Mouse (Mus musculus) spleen, adult 2 months (tissue): Measurements from ENCODE around the gene Atp2a3. TPM values are rescaled to one million over a fixed set of nuclear protein-coding genes. Genes with fewer than 3 reads are reported as not detected.

Experiments used
- DNase-seq, 2 experiments: peaks; one replicate each; pipeline versions ENCODE4 v3.0.0 to v3.0.0-alpha.2; 2012 to 2021; ENCODE audit warnings: low spot score in 2 of 2, low read depth in 1 of 2
- H3K27ac ChIP-seq: fragments of 200-500 bp; 2 replicates; pipeline ENCODE4 v1.5.1; 2012; ENCODE audit warnings: low read length, inconsistent platforms; ENCODE audit not compliant: insufficient read depth
- H3K27me3 ChIP-seq: fragments of 200-500 bp; 2 replicates; pipeline ENCODE4 v1.6.1; 2012; ENCODE audit warnings: mild to moderate bottlenecking, moderate library complexity, low read length, inconsistent platforms; ENCODE audit not compliant: control insufficient read depth, insufficient read depth
- H3K36me3 ChIP-seq: fragments of 200-500 bp; 2 replicates; pipeline ENCODE4 v1.6.1; 2012; ENCODE audit warnings: mild to moderate bottlenecking, low read length, inconsistent platforms; ENCODE audit not compliant: control insufficient read depth, insufficient read depth
- H3K4me1 ChIP-seq: fragments of 200-500 bp; 2 replicates; pipeline ENCODE4 v1.6.1; 2011; ENCODE audit warnings: inconsistent platforms; ENCODE audit not compliant: control insufficient read depth, insufficient read depth, insufficient read length
- H3K4me3 ChIP-seq: fragments of 200-500 bp; 2 replicates; pipeline ENCODE4 v1.5.1; 2011; ENCODE audit warnings: mild to moderate bottlenecking, inconsistent platforms; ENCODE audit not compliant: insufficient read depth, insufficient read length; ENCODE audit errors: extremely low read depth
- CTCF ChIP-seq: fragments of 200-500 bp; IDR thresholded peaks from 2 replicates; pipeline ENCODE4 v1.5.1; 2011; ENCODE audit warnings: mild to moderate bottlenecking, inconsistent platforms; ENCODE audit not compliant: insufficient read depth, insufficient read length, insufficient replicate concordance; ENCODE audit errors: extremely low read depth
- POLR2A ChIP-seq: fragments of 200-500 bp; IDR thresholded peaks from 2 replicates; pipeline ENCODE4 v1.6.1; 2011; ENCODE audit warnings: low read depth, low read length, inconsistent platforms
- WGBS: fragments of 180-500 bp; shearing (Covaris S2); methylation state at CpG from one replicate; pipeline ENCODE4 v1.1.7; 2018; 5-methylcytosine and 5-hydroxymethylcytosine counted together
- polyA plus RNA-seq: library from polyadenylated mRNA; depleted of rRNA; stranded (reverse); fragments of >200 nt; gene quantifications from 2 replicates; pipeline ENCODE4 v1.2.3, GENCODE M21; 2012

Gene Atp2a3
- polyA plus RNA-seq, 1 experiment, result 293 TPM

- 91% methylated on average over 9 of the region's 9 CpGs for WGBS
- Histone ChIP-seq H3K27ac (no peak overlapping the region), H3K4me1 (peaks cover 34% of the 10 kb centered on the region), H3K4me3 (no peak overlapping the region), H3K36me3 (no peaks in the 10 kb centered on the region), H3K27me3 (no peaks in the 10 kb centered on the region; the same call in 1 of the 2 replicates)
- no peak for TF ChIP-seq POLR2A
- no peak for TF ChIP-seq CTCF
- DNase-seq, result no peak
These were observed 62.1 kb downstream of the Atp2a3 start for GRCm38 (mm10) chr11:73023099-73023498.

GRCm38 (mm10) chr11:73023827-73024226, 62.9 kb downstream of the Atp2a3 start:
- no peaks in the 10 kb centered on the region; the same call in 1 of the 2 replicates for H3K27me3 ChIP-seq
- no peaks in the 10 kb centered on the region for H3K36me3 ChIP-seq
- H3K4me1 ChIP-seq, result peaks cover 28% of the 10 kb centered on the region
- 0 out of 2 replicates have a peak overlapping the region, but pooled peaks have one; percentile 4 for H3K27ac ChIP-seq
- TF ChIP-seq CTCF (no peak), POLR2A (no peak)
- whole genome bisulfite sequencing, result 55% methylated on average over 4 of the region's 4 CpGs
- H3K4me3 ChIP-seq, result no peak overlapping the region
- no peak for DNase-seq

GRCm38 (mm10) chr11:73024236-73024904, 63.4 kb downstream of the Atp2a3 start:
- Histone ChIP-seq H3K4me3 (no peak overlapping the region), H3K4me1 (peaks cover 28% of the 10 kb centered on the region), H3K36me3 (no peaks in the 10 kb centered on the region), H3K27me3 (no peaks in the 10 kb centered on the region; the same call in 1 of the 2 replicates), H3K27ac (0 out of 2 replicates have a peak overlapping the region, but pooled peaks have one; percentile 4)
- TF ChIP-seq POLR2A, result no peak
- no peak for TF ChIP-seq CTCF
- peak; percentile 68 to 74 for DNase-seq
- 11% methylated on average over 7 of the region's 7 CpGs for WGBS

DNA sequence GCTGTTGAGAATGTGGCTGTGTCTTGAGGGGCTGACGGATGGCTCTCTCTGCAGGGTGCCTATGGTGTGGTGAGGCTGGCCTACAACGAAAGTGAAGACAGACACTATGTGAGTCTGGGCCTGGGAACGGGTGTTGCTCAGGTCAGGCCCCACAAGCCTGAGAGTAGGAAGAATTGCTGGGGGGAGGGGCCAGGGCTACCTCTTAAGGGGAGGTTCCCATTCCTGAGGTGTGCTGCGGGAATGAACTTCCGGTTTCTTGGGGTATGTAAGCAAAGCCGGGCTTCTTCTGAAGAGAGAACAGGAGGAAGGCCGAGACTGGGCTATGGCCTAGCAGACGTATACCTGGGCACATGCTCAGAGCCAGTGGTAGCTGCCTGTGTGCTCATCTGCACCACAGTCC, 66.0 kb downstream of the Atp2a3 start:
- no peak for DNase-seq
- TF ChIP-seq POLR2A (no peak), CTCF (no peak)
- Histone ChIP-seq H3K4me3 (no peak overlapping the region), H3K27me3 (no peaks in the 10 kb centered on the region), H3K4me1 (peaks cover 24% of the 10 kb centered on the region), H3K27ac (no peak overlapping the region), H3K36me3 (no peaks in the 10 kb centered on the region)
- WGBS, result 76% methylated on average over 8 of the region's 8 CpGs

- peak; percentile 63 to 78 for DNase-seq
- Histone ChIP-seq H3K36me3 (no peaks in the 10 kb centered on the region), H3K4me3 (peak overlapping the region; percentile 36; the same call in 1 of the 2 replicates), H3K27me3 (no peaks in the 10 kb centered on the region), H3K4me1 (no peaks in the 10 kb centered on the region), H3K27ac (no peak overlapping the region)
- no peak; the same call in 1 of the 2 replicates for TF ChIP-seq CTCF
- WGBS, result 37% methylated on average over 20 of the region's 20 CpGs
These were observed 70.0 kb downstream of the Atp2a3 start for GRCm38 (mm10) chr11:73030821-73031498.

GRCm38 (mm10) chr11:73031536-73031935, 70.6 kb downstream of the Atp2a3 start:
- Histone ChIP-seq H3K27ac (no peak overlapping the region), H3K4me1 (no peaks in the 10 kb centered on the region), H3K4me3 (no peak overlapping the region), H3K36me3 (no peaks in the 10 kb centered on the region), H3K27me3 (no peaks in the 10 kb centered on the region)
- DNase-seq, result no peak
- WGBS, result 94% methylated on average over 5 of the region's 5 CpGs
- TF ChIP-seq CTCF (no peak), POLR2A (no peak)

- DNase-seq, result no peak
- Histone ChIP-seq H3K27me3 (no peaks in the 10 kb centered on the region), H3K4me1 (no peaks in the 10 kb centered on the region), H3K27ac (no peak overlapping the region), H3K4me3 (no peak overlapping the region), H3K36me3 (no peaks in the 10 kb centered on the region)
- WGBS, result 93% methylated on average over 7 of the region's 7 CpGs
- TF ChIP-seq POLR2A, result no peak
- no peak for TF ChIP-seq CTCF
These were observed 75.1 kb downstream of the Atp2a3 start for GRCm38 (mm10) chr11:73036077-73036476.
